Mouse (Mus musculus): ENCODE measurements at regions not wholly inside any gene's neighbourhood (a gene's known extent, or its start where the extent isn't known, plus 50 kb on each side); places are given as distances from the start of the nearest gene placed in this dataset.

DNA sequence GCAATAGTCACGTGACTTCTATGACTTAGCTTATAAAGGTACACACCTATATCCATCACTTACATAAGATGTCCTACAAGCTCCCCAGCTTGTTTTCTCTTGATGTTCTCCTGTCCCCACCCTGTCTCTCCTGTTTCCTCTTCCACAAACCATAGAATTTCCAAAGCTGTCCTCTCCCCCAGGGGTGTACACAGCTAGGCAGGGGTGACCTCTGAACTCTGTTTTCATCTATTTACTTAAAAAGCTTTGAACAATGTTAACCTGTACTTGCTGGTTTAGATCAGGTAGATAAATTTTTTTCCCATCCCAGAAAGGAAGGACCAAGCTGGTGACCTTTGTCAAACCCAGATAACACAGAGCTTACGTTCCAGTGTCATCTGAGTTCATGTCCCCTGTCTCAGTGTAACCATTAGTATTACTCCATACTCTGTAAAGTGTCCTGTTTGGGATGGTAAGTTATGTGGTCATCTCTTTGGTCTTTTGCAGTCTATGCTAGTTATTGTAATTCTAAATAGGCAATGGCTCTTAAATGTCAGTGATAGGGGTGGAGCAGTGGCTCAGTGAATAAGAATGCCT, 89.0 kb downstream of the Prlhr start:
- Histone ChIP-seq H3K27ac (ENCODE audit: low read depth, low read length) (no peak overlapping the region), H3K27me3 (replicated peaks; ENCODE audit: control insufficient read depth, insufficient read depth, low read length) (no peaks in the 10 kb centered on the region), H3K4me1 (replicated peaks; ENCODE audit: control insufficient read depth, insufficient read depth, low read length) (no peaks in the 10 kb centered on the region), H3K9ac (ENCODE audit: low read depth, low read length) (no peak overlapping the region), H3K4me3 (ENCODE audit: low read depth, low read length) (no peak overlapping the region), H3K36me3 (ENCODE audit: control insufficient read depth, insufficient read depth) (no peaks in the 10 kb centered on the region), H3K9me3 (ENCODE audit: control insufficient read depth) (no peaks in the 10 kb centered on the region), H3K4me2 (replicated peaks; ENCODE audit: low read depth) (no peak overlapping the region)
- no peak for TF ChIP-seq CTCF (IDR thresholded peaks at IDR 0.05; ENCODE audit: low read depth)
- ATAC-seq: no peak
- 66% methylated on average over 2 of the region's 2 CpGs for WGBS

DNA sequence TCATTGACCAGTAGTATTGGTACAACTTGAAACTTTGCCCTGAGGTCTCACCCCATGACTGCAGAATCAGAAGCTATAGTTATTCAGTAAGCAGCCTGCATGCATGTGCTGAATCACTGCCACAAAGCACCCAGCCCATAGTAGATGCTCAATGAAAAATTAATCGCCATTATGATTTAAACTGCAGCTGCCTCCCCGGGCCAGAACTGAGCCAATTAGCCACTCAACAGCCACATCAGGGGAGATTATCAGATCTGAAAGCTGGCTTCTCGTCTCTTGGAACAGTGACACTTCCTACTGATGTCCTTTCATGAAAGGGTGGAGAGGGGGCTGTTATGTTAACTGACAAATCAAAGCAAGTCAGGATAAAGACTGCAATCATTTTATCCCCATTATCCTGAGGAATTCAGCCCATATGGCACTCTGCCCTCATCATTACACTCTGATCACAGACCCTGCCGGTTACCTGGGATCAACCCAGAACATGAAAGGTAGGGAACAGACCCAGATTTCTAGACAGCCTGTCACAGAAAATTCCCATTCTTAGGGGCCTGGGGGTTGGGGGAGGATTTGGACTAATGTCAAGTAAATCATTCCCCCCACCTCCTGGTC, 104.0 kb downstream of the Prlhr start:
- Histone ChIP-seq H3K4me3 (ENCODE audit: low read depth, low read length) (no peak overlapping the region), H3K4me2 (replicated peaks; ENCODE audit: low read depth) (no peak overlapping the region), H3K4me1 (replicated peaks; ENCODE audit: control insufficient read depth, insufficient read depth, low read length) (no peaks in the 10 kb centered on the region), H3K27me3 (replicated peaks; ENCODE audit: control insufficient read depth, insufficient read depth, low read length) (no peaks in the 10 kb centered on the region), H3K27ac (ENCODE audit: low read depth, low read length) (no peak overlapping the region), H3K9me3 (ENCODE audit: control insufficient read depth) (no peaks in the 10 kb centered on the region), H3K36me3 (ENCODE audit: control insufficient read depth, insufficient read depth) (no peaks in the 10 kb centered on the region), H3K9ac (ENCODE audit: low read depth, low read length) (no peak overlapping the region)
- no peak for ATAC-seq
- WGBS: 71% methylated on average over 4 of the region's 4 CpGs
- no peak for TF ChIP-seq CTCF (IDR thresholded peaks at IDR 0.05; ENCODE audit: low read depth)

DNA sequence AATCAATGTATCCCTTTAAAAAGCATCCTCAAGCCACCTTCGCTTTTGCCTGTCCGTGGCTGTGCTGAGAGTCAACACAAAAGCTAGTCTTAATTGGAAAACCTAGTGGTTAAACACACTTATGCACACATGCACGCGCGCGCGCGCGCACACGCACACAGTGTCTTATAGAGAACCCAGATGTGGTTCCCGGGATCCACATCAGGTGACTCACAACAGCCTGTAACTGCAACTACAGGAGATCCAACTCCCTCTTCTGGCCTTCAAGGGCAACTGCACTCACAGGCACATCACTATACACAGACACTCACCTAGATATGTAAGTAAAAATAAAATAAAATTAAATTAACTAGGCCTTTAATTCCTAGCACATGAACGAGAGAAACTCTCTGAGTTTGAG, 118.4 kb upstream of the Fam204a start:
- no peak overlapping the region for H3K4me2 ChIP-seq (replicated peaks; ENCODE audit: low read depth)
- no peaks in the 10 kb centered on the region for H3K9me3 ChIP-seq (ENCODE audit: control insufficient read depth)
- H3K9ac ChIP-seq (ENCODE audit: low read depth, low read length): no peak overlapping the region
- 92% methylated on average over 12 of the region's 12 CpGs for WGBS
- H3K4me1 ChIP-seq (replicated peaks; ENCODE audit: control insufficient read depth, insufficient read depth, low read length): no peaks in the 10 kb centered on the region
- no peak overlapping the region for H3K4me3 ChIP-seq (ENCODE audit: low read depth, low read length)
- TF ChIP-seq CTCF (IDR thresholded peaks at IDR 0.05; ENCODE audit: low read depth): no peak
- no peaks in the 10 kb centered on the region for H3K36me3 ChIP-seq (ENCODE audit: control insufficient read depth, insufficient read depth)
- no peak for ATAC-seq
- no peak overlapping the region for H3K27ac ChIP-seq (ENCODE audit: low read depth, low read length)
- H3K27me3 ChIP-seq (replicated peaks; ENCODE audit: control insufficient read depth, insufficient read depth, low read length): no peaks in the 10 kb centered on the region

DNA sequence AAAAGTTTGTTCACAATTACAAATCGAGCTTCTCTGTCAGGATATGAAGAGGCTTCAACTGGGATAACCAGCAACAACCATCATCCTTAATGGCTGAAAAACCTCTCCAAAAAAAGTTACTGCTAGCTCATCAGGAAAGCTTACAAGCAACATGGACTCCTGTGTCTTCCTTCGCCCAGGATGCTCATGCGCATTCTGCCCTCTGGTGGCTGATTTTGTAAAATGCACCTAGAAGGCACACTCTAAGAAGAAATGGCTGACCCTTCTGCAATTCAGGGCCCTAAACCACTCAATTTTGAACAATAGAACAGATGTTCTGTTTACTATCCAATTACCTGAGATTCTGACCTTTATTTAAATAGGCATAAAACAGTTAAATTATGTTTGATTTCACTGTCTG, 115.0 kb upstream of the Fam204a start:
- no peak for ATAC-seq
- Histone ChIP-seq H3K36me3 (ENCODE audit: control insufficient read depth, insufficient read depth) (no peaks in the 10 kb centered on the region), H3K4me1 (replicated peaks; ENCODE audit: control insufficient read depth, insufficient read depth, low read length) (no peaks in the 10 kb centered on the region), H3K27ac (ENCODE audit: low read depth, low read length) (no peak overlapping the region), H3K27me3 (replicated peaks; ENCODE audit: control insufficient read depth, insufficient read depth, low read length) (no peaks in the 10 kb centered on the region), H3K9ac (ENCODE audit: low read depth, low read length) (no peak overlapping the region), H3K4me3 (ENCODE audit: low read depth, low read length) (no peak overlapping the region), H3K9me3 (ENCODE audit: control insufficient read depth) (no peaks in the 10 kb centered on the region), H3K4me2 (replicated peaks; ENCODE audit: low read depth) (no peak overlapping the region)
- TF ChIP-seq CTCF (IDR thresholded peaks at IDR 0.05; ENCODE audit: low read depth): peak; percentile 88
- WGBS: 10% methylated on average over 3 of the region's 3 CpGs

DNA sequence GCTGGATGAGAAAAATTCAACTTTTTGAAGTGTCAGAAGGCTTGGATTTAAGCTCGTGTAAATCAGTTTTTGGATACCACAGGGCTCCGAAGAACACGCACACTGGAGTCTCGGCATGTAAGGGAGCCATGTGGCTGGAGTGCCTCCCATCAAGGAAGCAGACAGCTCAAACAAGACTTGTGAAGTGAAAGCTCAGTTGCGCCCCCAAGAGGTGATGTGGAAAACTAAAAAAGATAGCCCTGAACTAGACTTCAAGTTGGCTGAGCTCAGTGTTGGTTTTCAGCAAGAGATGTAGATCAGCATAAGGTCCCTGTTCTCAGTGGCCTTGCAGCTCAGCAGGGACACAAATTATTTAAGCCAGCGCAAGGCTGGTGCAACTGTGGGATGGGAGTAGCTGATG, 113.7 kb upstream of the Fam204a start:
- Histone ChIP-seq H3K4me1 (replicated peaks; ENCODE audit: control insufficient read depth, insufficient read depth, low read length) (no peaks in the 10 kb centered on the region), H3K27ac (ENCODE audit: low read depth, low read length) (no peak overlapping the region), H3K36me3 (ENCODE audit: control insufficient read depth, insufficient read depth) (no peaks in the 10 kb centered on the region), H3K4me2 (replicated peaks; ENCODE audit: low read depth) (no peak overlapping the region), H3K4me3 (ENCODE audit: low read depth, low read length) (no peak overlapping the region), H3K9ac (ENCODE audit: low read depth, low read length) (no peak overlapping the region), H3K9me3 (ENCODE audit: control insufficient read depth) (no peaks in the 10 kb centered on the region), H3K27me3 (replicated peaks; ENCODE audit: control insufficient read depth, insufficient read depth, low read length) (no peaks in the 10 kb centered on the region)
- 89% methylated on average over 6 of the region's 6 CpGs for WGBS
- peak; percentile 24; the same call in 1 of the 2 replicates for TF ChIP-seq CTCF (IDR thresholded peaks at IDR 0.05; ENCODE audit: low read depth)
- no peak for ATAC-seq

DNA sequence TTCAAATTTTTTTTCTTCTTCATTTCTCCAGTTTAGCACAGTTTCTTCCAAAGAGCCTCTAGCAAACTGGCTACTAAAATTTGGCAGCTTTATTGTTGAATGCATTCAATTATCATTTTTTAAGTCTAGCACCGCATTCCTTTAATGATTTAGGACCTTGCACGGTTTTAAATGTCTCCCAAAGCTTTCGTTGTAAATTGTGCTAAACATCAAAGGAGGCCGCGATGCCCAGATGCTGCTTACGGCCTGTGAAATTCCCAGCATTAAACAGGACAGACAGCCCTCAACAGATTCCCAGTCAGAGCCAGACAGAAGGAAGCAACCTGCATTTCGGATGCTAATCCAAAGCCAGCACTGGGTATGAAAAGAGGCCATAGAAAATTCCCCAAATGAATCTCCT, 108.0 kb upstream of the Fam204a start:
- TF ChIP-seq CTCF (IDR thresholded peaks at IDR 0.05; ENCODE audit: low read depth): no peak
- no peak overlapping the region for H3K27ac ChIP-seq (ENCODE audit: low read depth, low read length)
- H3K9me3 ChIP-seq (ENCODE audit: control insufficient read depth): no peaks in the 10 kb centered on the region
- 61% methylated on average over 7 of the region's 7 CpGs for WGBS
- ATAC-seq: no peak
- no peaks in the 10 kb centered on the region for H3K27me3 ChIP-seq (replicated peaks; ENCODE audit: control insufficient read depth, insufficient read depth, low read length)
- no peak overlapping the region for H3K9ac ChIP-seq (ENCODE audit: low read depth, low read length)
- no peaks in the 10 kb centered on the region for H3K4me1 ChIP-seq (replicated peaks; ENCODE audit: control insufficient read depth, insufficient read depth, low read length)
- H3K4me2 ChIP-seq (replicated peaks; ENCODE audit: low read depth): no peak overlapping the region
- no peak overlapping the region for H3K4me3 ChIP-seq (ENCODE audit: low read depth, low read length)
- H3K36me3 ChIP-seq (ENCODE audit: control insufficient read depth, insufficient read depth): no peaks in the 10 kb centered on the region

All from intestine, postnatal 0 days (tissue).